Mouse (Mus musculus) liver, embryonic 14.5 days (tissue): ENCODE data around the gene Fdx1l.

Experiments
- CTCF ChIP-seq: IDR thresholded peaks from 2 replicates; pipeline ENCODE4 v1.5.1; 2016; ENCODE audit warnings: antibody characterized with exemption, low read depth, control low read depth
- EP300 ChIP-seq: IDR thresholded peaks from 2 replicates; pipeline ENCODE4 v1.6.1; 2016; ENCODE audit warnings: antibody characterized with exemption, low read depth

- no peak for TF ChIP-seq CTCF
- TF ChIP-seq EP300: peak; percentile 40; the same call in 1 of the 2 replicates
These were observed 9.9 kb upstream of the Fdx1l start for GRCm38 (mm10) chr9:21083324-21083723.
